Comparison of ENCODE assay signal across 26 mouse cellular contexts in the genomic region with DNA sequence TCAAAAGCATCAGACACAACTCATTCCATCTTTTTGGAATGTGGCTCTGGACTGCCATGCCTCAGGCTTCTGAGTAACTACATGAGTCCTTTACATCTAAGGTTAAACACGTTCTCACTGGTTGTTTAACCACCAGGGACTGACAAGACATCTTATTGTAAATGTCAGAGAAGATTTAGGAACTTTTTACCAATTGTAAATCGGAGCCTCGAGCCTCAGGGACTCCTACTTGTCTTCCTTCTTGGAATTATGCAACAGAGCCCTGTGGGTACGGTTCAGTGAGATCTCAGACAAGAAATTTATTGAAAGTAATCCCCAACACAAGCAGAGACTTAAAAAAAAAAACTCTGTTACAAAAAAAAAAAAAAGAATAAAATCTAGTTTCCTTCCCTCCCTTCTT.
"Had no signal": no experiment of that assay in that cellular context is flagged by ENCODE, and none has a peak within 500 bp of the region (broad histone marks: within the 10 kb centered on the region; RNA-seq: fewer than 3 reads in every experiment).

No protein-coding gene starts in this region.

- H3K27me3 ChIP-seq: heart, embryonic 13.5 days; heart, embryonic 15.5 days; hindbrain, embryonic 13.5 days; hindbrain, embryonic 15.5 days; kidney, embryonic 15.5 days; limb, embryonic 13.5 days; liver, embryonic 13.5 days; liver, embryonic 15.5 days had no signal

- ATAC-seq: hindbrain, postnatal 0 days; intestine, embryonic 16.5 days had no signal

- H3K36me3 ChIP-seq: heart, embryonic 13.5 days; heart, embryonic 15.5 days; hindbrain, embryonic 13.5 days; hindbrain, embryonic 15.5 days; kidney, embryonic 15.5 days; limb, embryonic 13.5 days; liver, embryonic 13.5 days; liver, embryonic 15.5 days had no signal

- H3K4me1 ChIP-seq: hindbrain, embryonic 13.5 days; hindbrain, embryonic 15.5 days; kidney, embryonic 15.5 days; liver, embryonic 13.5 days; liver, embryonic 15.5 days had no signal

- H3K4me2 ChIP-seq: heart, embryonic 11.5 days; heart, embryonic 13.5 days; heart, embryonic 15.5 days; hindbrain, embryonic 13.5 days; hindbrain, embryonic 15.5 days; kidney, embryonic 15.5 days; limb, embryonic 13.5 days; liver, embryonic 11.5 days; liver, embryonic 13.5 days; liver, embryonic 15.5 days had no signal

- H3K9ac ChIP-seq: heart, embryonic 13.5 days; heart, embryonic 15.5 days; hindbrain, embryonic 13.5 days; hindbrain, embryonic 15.5 days; kidney, embryonic 15.5 days; limb, embryonic 13.5 days; liver, embryonic 13.5 days; liver, embryonic 15.5 days had no signal

- DNase-seq: gastrocnemius, postnatal 14 days; gastrocnemius, postnatal 36 days; heart, adult 18-20 months; heart, postnatal 14 days; heart, postnatal 36 days; kidney, adult 11 months; kidney, adult 2 months; kidney, adult 9 months; kidney, postnatal 14 days; kidney, postnatal 4 days; liver; liver, embryonic 13.5 days had no signal

- H3K4me3 ChIP-seq: heart, embryonic 13.5 days; heart, embryonic 15.5 days; hindbrain, embryonic 13.5 days; hindbrain, embryonic 15.5 days; kidney, embryonic 15.5 days; layer of hippocampus, adult 2 months; left cerebral cortex, adult 2 months; limb, embryonic 13.5 days; liver, embryonic 13.5 days; liver, embryonic 15.5 days had no signal

- H3K9me3 ChIP-seq: heart, embryonic 13.5 days; heart, embryonic 15.5 days; hindbrain, embryonic 13.5 days; hindbrain, embryonic 15.5 days; kidney, embryonic 15.5 days; limb, embryonic 13.5 days; liver, embryonic 13.5 days; liver, embryonic 15.5 days had no signal

- H3K27ac ChIP-seq: heart, embryonic 13.5 days; heart, embryonic 15.5 days; hindbrain, embryonic 13.5 days; hindbrain, embryonic 15.5 days; hindbrain, postnatal 0 days; kidney, embryonic 15.5 days; kidney, postnatal 0 days; layer of hippocampus, adult 2 months; left cerebral cortex, adult 2 months; limb, embryonic 13.5 days; liver, embryonic 13.5 days; liver, embryonic 15.5 days had no signal
